Mouse (Mus musculus): ENCODE measurements around the gene Lrch3. TPM values are rescaled to one million over a fixed set of nuclear protein-coding genes. Genes with fewer than 3 reads are reported as not detected.
A peak's percentile ranks its signal among the peaks of the same experiment; 100 is the strongest.

Lrch3 gene
- polyA plus RNA-seq, 1 experiment from 2014 or later, result 51.7 TPM

- no peak for ATAC-seq (ENCODE audit: low FRiP score, low TSS enrichment)
- WGBS, result 71% methylated on average over 8 of the region's 8 CpGs
- Histone ChIP-seq H3K9me3 (ENCODE audit: control insufficient read depth, low read length) (no peaks in the 10 kb centered on the region), H3K4me1 (ENCODE audit: control insufficient read depth, insufficient read depth, low read length) (no peaks in the 10 kb centered on the region), H3K27me3 (ENCODE audit: control insufficient read depth, insufficient read depth, low read length) (no peaks in the 10 kb centered on the region), H3K9ac (replicated peaks; ENCODE audit: low read length) (no peak overlapping the region), H3K36me3 (ENCODE audit: control insufficient read depth, insufficient read depth, low read length) (no peaks in the 10 kb centered on the region), H3K27ac (replicated peaks; ENCODE audit: low read depth, low read length) (no peak overlapping the region), H3K4me2 (ENCODE audit: low read length) (no peak overlapping the region), H3K4me3 (replicated peaks; ENCODE audit: low read depth, low read length) (no peak overlapping the region)
- no peak for DNase-seq
Observed at GRCm38 (mm10) chr16:32948016-32948415, 34.1 kb downstream of the Lrch3 start.

GRCm38 (mm10) chr16:32948656-32949055, 34.8 kb downstream of the Lrch3 start:
- WGBS, result 91% methylated on average over 5 of the region's 5 CpGs
- H3K27me3 ChIP-seq (ENCODE audit: control insufficient read depth, insufficient read depth, low read length), result no peaks in the 10 kb centered on the region
- H3K4me3 ChIP-seq (replicated peaks; ENCODE audit: low read depth, low read length), result no peak overlapping the region
- no peaks in the 10 kb centered on the region for H3K9me3 ChIP-seq (ENCODE audit: control insufficient read depth, low read length)
- DNase-seq, result no peak
- H3K4me1 ChIP-seq (ENCODE audit: control insufficient read depth, insufficient read depth, low read length), result no peaks in the 10 kb centered on the region
- no peak for ATAC-seq (ENCODE audit: low FRiP score, low TSS enrichment)
- H3K4me2 ChIP-seq (ENCODE audit: low read length), result no peak overlapping the region
- no peak overlapping the region for H3K27ac ChIP-seq (replicated peaks; ENCODE audit: low read depth, low read length)
- no peaks in the 10 kb centered on the region for H3K36me3 ChIP-seq (ENCODE audit: control insufficient read depth, insufficient read depth, low read length)
- no peak overlapping the region for H3K9ac ChIP-seq (replicated peaks; ENCODE audit: low read length)

GRCm38 (mm10) chr16:32949281-32949680, 35.4 kb downstream of the Lrch3 start:
- no peak overlapping the region for H3K9ac ChIP-seq (replicated peaks; ENCODE audit: low read length)
- DNase-seq, result no peak
- H3K4me3 ChIP-seq (replicated peaks; ENCODE audit: low read depth, low read length), result no peak overlapping the region
- no peaks in the 10 kb centered on the region for H3K9me3 ChIP-seq (ENCODE audit: control insufficient read depth, low read length)
- H3K4me1 ChIP-seq (ENCODE audit: control insufficient read depth, insufficient read depth, low read length), result no peaks in the 10 kb centered on the region
- ATAC-seq (ENCODE audit: low FRiP score, low TSS enrichment), result no peak
- no peaks in the 10 kb centered on the region for H3K36me3 ChIP-seq (ENCODE audit: control insufficient read depth, insufficient read depth, low read length)
- no peak overlapping the region for H3K4me2 ChIP-seq (ENCODE audit: low read length)
- H3K27me3 ChIP-seq (ENCODE audit: control insufficient read depth, insufficient read depth, low read length), result no peaks in the 10 kb centered on the region
- no peak overlapping the region for H3K27ac ChIP-seq (replicated peaks; ENCODE audit: low read depth, low read length)

GRCm38 (mm10) chr16:32951074-32951473, 37.2 kb downstream of the Lrch3 start:
- 94% methylated on average over 2 of the region's 2 CpGs for WGBS

GRCm38 (mm10) chr16:32953806-32954205, 39.9 kb downstream of the Lrch3 start:
- no peak for ATAC-seq (ENCODE audit: low FRiP score, low TSS enrichment)
- DNase-seq, result no peak
- H3K9ac ChIP-seq (replicated peaks; ENCODE audit: low read length), result no peak overlapping the region
- H3K36me3 ChIP-seq (ENCODE audit: control insufficient read depth, insufficient read depth, low read length), result peaks cover 23% of the 10 kb centered on the region
- WGBS, result 86% methylated on average over 5 of the region's 5 CpGs
- no peaks in the 10 kb centered on the region for H3K27me3 ChIP-seq (ENCODE audit: control insufficient read depth, insufficient read depth, low read length)
- H3K27ac ChIP-seq (replicated peaks; ENCODE audit: low read depth, low read length), result no peak overlapping the region
- H3K4me2 ChIP-seq (ENCODE audit: low read length), result no peak overlapping the region
- no peaks in the 10 kb centered on the region for H3K9me3 ChIP-seq (ENCODE audit: control insufficient read depth, low read length)
- H3K4me1 ChIP-seq (ENCODE audit: control insufficient read depth, insufficient read depth, low read length), result no peaks in the 10 kb centered on the region
- no peak overlapping the region for H3K4me3 ChIP-seq (replicated peaks; ENCODE audit: low read depth, low read length)

More at GRCm38 (mm10) chr16:32951074-32951473, 37.2 kb downstream of the Lrch3 start:
- H3K36me3 ChIP-seq (ENCODE audit: control insufficient read depth, insufficient read depth, low read length), result peaks cover 10% of the 10 kb centered on the region
- H3K4me1 ChIP-seq (ENCODE audit: control insufficient read depth, insufficient read depth, low read length), result no peaks in the 10 kb centered on the region
- DNase-seq (no peak), ATAC-seq (ENCODE audit: low FRiP score, low TSS enrichment) (no peak)
- H3K9me3 ChIP-seq (ENCODE audit: control insufficient read depth, low read length), result no peaks in the 10 kb centered on the region
- no peaks in the 10 kb centered on the region for H3K27me3 ChIP-seq (ENCODE audit: control insufficient read depth, insufficient read depth, low read length)
- H3K4me2 ChIP-seq (ENCODE audit: low read length), result no peak overlapping the region
- no peak overlapping the region for H3K4me3 ChIP-seq (replicated peaks; ENCODE audit: low read depth, low read length)
- no peak overlapping the region for H3K9ac ChIP-seq (replicated peaks; ENCODE audit: low read length)
- no peak overlapping the region for H3K27ac ChIP-seq (replicated peaks; ENCODE audit: low read depth, low read length)

- ATAC-seq (ENCODE audit: low FRiP score, low TSS enrichment) (no peak), DNase-seq (peak; percentile 19)
- WGBS, result 67% methylated on average over 6 of the region's 6 CpGs
- Histone ChIP-seq H3K9ac (replicated peaks; ENCODE audit: low read length) (no peak overlapping the region), H3K27ac (replicated peaks; ENCODE audit: low read depth, low read length) (no peak overlapping the region), H3K27me3 (ENCODE audit: control insufficient read depth, insufficient read depth, low read length) (no peaks in the 10 kb centered on the region), H3K36me3 (ENCODE audit: control insufficient read depth, insufficient read depth, low read length) (peaks cover 27% of the 10 kb centered on the region), H3K4me3 (replicated peaks; ENCODE audit: low read depth, low read length) (no peak overlapping the region), H3K4me1 (ENCODE audit: control insufficient read depth, insufficient read depth, low read length) (no peaks in the 10 kb centered on the region), H3K4me2 (ENCODE audit: low read length) (no peak overlapping the region), H3K9me3 (ENCODE audit: control insufficient read depth, low read length) (no peaks in the 10 kb centered on the region)
Observed at GRCm38 (mm10) chr16:32954304-32954703, 40.4 kb downstream of the Lrch3 start.

DNA sequence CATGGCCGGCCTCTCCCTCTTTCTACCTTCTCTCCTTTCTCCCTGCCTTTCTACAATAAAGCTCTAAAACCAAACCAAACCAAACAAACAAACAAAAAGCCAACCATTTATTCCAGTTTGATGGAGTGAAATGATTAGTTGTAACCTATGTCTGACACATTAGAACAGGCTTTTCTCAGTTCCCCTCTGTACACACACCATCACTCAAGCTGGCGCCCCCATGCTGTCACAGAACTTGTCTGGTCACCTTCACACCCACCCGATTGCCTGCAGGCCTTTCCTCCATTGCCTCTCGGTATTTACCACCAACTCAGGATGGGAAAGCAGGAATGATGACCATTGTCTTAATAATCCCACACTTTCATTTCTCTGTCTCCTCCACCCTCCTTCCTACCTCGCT, 43.0 kb downstream of the Lrch3 start:
- WGBS, result 73% methylated on average over 5 of the region's 5 CpGs

DNA sequence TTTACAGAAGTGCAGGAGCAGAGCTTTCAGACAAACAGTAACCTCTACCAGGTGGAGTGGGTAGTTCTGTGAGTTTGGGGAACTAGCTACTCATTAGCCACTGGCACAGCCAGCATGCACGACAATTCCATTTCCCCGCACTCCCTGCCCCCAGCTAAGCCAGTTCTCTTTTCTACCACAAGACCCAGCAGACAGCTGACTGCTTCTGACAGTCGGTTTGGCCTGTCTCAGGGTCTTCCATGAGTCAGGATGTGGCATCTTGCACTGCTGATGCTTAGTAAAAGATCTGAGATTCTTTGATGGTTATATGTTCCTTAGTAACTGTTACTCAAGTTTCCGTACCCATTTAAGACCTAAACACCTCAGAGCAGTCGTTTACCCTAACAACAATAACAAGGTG, 58.6 kb downstream of the Lrch3 start:
- 81% methylated on average over 5 of the region's 5 CpGs for WGBS
- no peaks in the 10 kb centered on the region for H3K9me3 ChIP-seq (ENCODE audit: control insufficient read depth, low read length)
- H3K9ac ChIP-seq (replicated peaks; ENCODE audit: low read length), result no peak overlapping the region
- no peaks in the 10 kb centered on the region for H3K27me3 ChIP-seq (ENCODE audit: control insufficient read depth, insufficient read depth, low read length)
- H3K4me3 ChIP-seq (replicated peaks; ENCODE audit: low read depth, low read length), result no peak overlapping the region
- no peak overlapping the region for H3K27ac ChIP-seq (replicated peaks; ENCODE audit: low read depth, low read length)
- no peak overlapping the region for H3K4me2 ChIP-seq (ENCODE audit: low read length)
- no peak for ATAC-seq (ENCODE audit: low FRiP score, low TSS enrichment)
- no peaks in the 10 kb centered on the region for H3K4me1 ChIP-seq (ENCODE audit: control insufficient read depth, insufficient read depth, low read length)
- peaks cover 28% of the 10 kb centered on the region for H3K36me3 ChIP-seq (ENCODE audit: control insufficient read depth, insufficient read depth, low read length)
- no peak for DNase-seq

More for the DNA sequence above, 43.0 kb downstream of the Lrch3 start:
- no peak for ATAC-seq (ENCODE audit: low FRiP score, low TSS enrichment)
- peaks cover 48% of the 10 kb centered on the region for H3K36me3 ChIP-seq (ENCODE audit: control insufficient read depth, insufficient read depth, low read length)
- H3K27ac ChIP-seq (replicated peaks; ENCODE audit: low read depth, low read length), result no peak overlapping the region
- H3K4me2 ChIP-seq (ENCODE audit: low read length), result no peak overlapping the region
- DNase-seq, result no peak
- no peaks in the 10 kb centered on the region for H3K27me3 ChIP-seq (ENCODE audit: control insufficient read depth, insufficient read depth, low read length)
- no peaks in the 10 kb centered on the region for H3K9me3 ChIP-seq (ENCODE audit: control insufficient read depth, low read length)
- H3K9ac ChIP-seq (replicated peaks; ENCODE audit: low read length), result no peak overlapping the region
- no peak overlapping the region for H3K4me3 ChIP-seq (replicated peaks; ENCODE audit: low read depth, low read length)
- no peaks in the 10 kb centered on the region for H3K4me1 ChIP-seq (ENCODE audit: control insufficient read depth, insufficient read depth, low read length)

GRCm38 (mm10) chr16:32973047-32973446, 59.1 kb downstream of the Lrch3 start:
- H3K4me3 ChIP-seq (replicated peaks; ENCODE audit: low read depth, low read length), result no peak overlapping the region
- no peaks in the 10 kb centered on the region for H3K9me3 ChIP-seq (ENCODE audit: control insufficient read depth, low read length)
- no peak overlapping the region for H3K27ac ChIP-seq (replicated peaks; ENCODE audit: low read depth, low read length)
- no peak overlapping the region for H3K9ac ChIP-seq (replicated peaks; ENCODE audit: low read length)
- peaks cover 30% of the 10 kb centered on the region for H3K36me3 ChIP-seq (ENCODE audit: control insufficient read depth, insufficient read depth, low read length)
- H3K4me1 ChIP-seq (ENCODE audit: control insufficient read depth, insufficient read depth, low read length), result no peaks in the 10 kb centered on the region
- no peak overlapping the region for H3K4me2 ChIP-seq (ENCODE audit: low read length)
- DNase-seq (no peak), ATAC-seq (ENCODE audit: low FRiP score, low TSS enrichment) (no peak)
- H3K27me3 ChIP-seq (ENCODE audit: control insufficient read depth, insufficient read depth, low read length), result no peaks in the 10 kb centered on the region
- WGBS, result 84% methylated on average over 2 of the region's 2 CpGs
